Mouse (Mus musculus) neural tube, embryonic 14.5 days (tissue): ENCODE data around the gene Nav2. TPM values are rescaled to one million over a fixed set of nuclear protein-coding genes. Genes with fewer than 3 reads are reported as not detected.

Source experiments
- ATAC-seq: fragments of 200-750 bp; cut with Nextera tagmentation; 2 replicates; pipeline ENCODE4 v1.8.0; 2017; ENCODE audit warnings: low read depth, mild to moderate bottlenecking, moderate TSS enrichment, moderate library complexity
- H3K27ac ChIP-seq: fragments of 300-500 bp; sonication (generic); 2 replicates; pipeline ENCODE4 v1.5.1; 2014; ENCODE audit warnings: low read depth, mild to moderate bottlenecking, control low read depth, low read length, moderate library complexity, mixed read lengths
- H3K27me3 ChIP-seq: fragments of 300-500 bp; sonication (generic); 2 replicates; pipeline ENCODE4 v1.6.1; 2014; ENCODE audit warnings: low read length; ENCODE audit not compliant: control insufficient read depth, insufficient read depth
- H3K36me3 ChIP-seq: fragments of 300-500 bp; sonication (generic); 2 replicates; pipeline ENCODE4 v1.6.1; 2014; ENCODE audit warnings: low read length, mixed read lengths; ENCODE audit not compliant: control insufficient read depth, insufficient read depth
- H3K4me1 ChIP-seq: fragments of 300-500 bp; sonication (generic); 2 replicates; pipeline ENCODE4 v1.6.1; 2014; ENCODE audit warnings: low read length; ENCODE audit not compliant: control insufficient read depth, insufficient read depth
- H3K4me2 ChIP-seq: fragments of 300-500 bp; sonication (generic); 2 replicates; pipeline ENCODE4 v1.6.1; 2014; ENCODE audit warnings: mild to moderate bottlenecking, low read depth, low read length, control low read depth
- H3K4me3 ChIP-seq: fragments of 300-500 bp; sonication (generic); 2 replicates; pipeline ENCODE4 v1.5.1; 2014; ENCODE audit warnings: low read depth, low read length, control low read depth, mixed read lengths
- H3K9ac ChIP-seq: fragments of 300-500 bp; sonication (generic); replicated peaks from 2 replicates; pipeline ENCODE4 v1.6.1; 2014; ENCODE audit warnings: low read depth, mild to moderate bottlenecking, control low read depth, low read length, mixed read lengths
- H3K9me3 ChIP-seq: fragments of 300-500 bp; sonication (generic); 2 replicates; pipeline ENCODE4 v1.6.1; 2016; ENCODE audit warnings: low read length; ENCODE audit not compliant: control insufficient read depth
- WGBS: fragments of 180-500 bp; shearing (Covaris S2); extraction: QIAGEN DNeasy Blood & Tissue Kit; methylation state at CpG from one replicate; pipeline ENCODE4 v1.1.7; 2014; 5-methylcytosine and 5-hydroxymethylcytosine counted together
- polyA plus RNA-seq: library from polyadenylated mRNA; unstranded; fragments of >200 nt; fragmentation: Nextera tagmentation; extraction: Ambion mirVana; gene quantifications from 2 replicates; pipeline ENCODE4 v1.2.1, GENCODE M21; 2014

Gene Nav2
- polyA plus RNA-seq, 1 experiment from 2014 or later = 36.5 TPM

GRCm38 (mm10) chr7:48914630-48915506, 6.4 kb downstream of the Nav2 start:
- no peaks in the 10 kb centered on the region for H3K27me3 ChIP-seq
- H3K4me3 ChIP-seq = no peak overlapping the region
- H3K9ac ChIP-seq = no peak overlapping the region
- peak; percentile 21; the same call in 1 of the 2 replicates for ATAC-seq
- no peak overlapping the region for H3K4me2 ChIP-seq
- no peaks in the 10 kb centered on the region for H3K36me3 ChIP-seq
- no peaks in the 10 kb centered on the region for H3K9me3 ChIP-seq
- peak overlapping the region; percentile 6; the same call in 1 of the 2 replicates for H3K27ac ChIP-seq
- WGBS = 44% methylated on average over 12 of the region's 12 CpGs
- H3K4me1 ChIP-seq = peaks cover 15% of the 10 kb centered on the region; the same call in 1 of the 2 replicates

- H3K9ac ChIP-seq = no peak overlapping the region
- no peak overlapping the region for H3K4me3 ChIP-seq
- no peaks in the 10 kb centered on the region for H3K9me3 ChIP-seq
- no peak overlapping the region for H3K27ac ChIP-seq
- H3K4me1 ChIP-seq = peaks cover 15% of the 10 kb centered on the region; the same call in 1 of the 2 replicates
- no peaks in the 10 kb centered on the region for H3K27me3 ChIP-seq
- 31% methylated on average over 5 of the region's 5 CpGs for WGBS
- no peaks in the 10 kb centered on the region for H3K36me3 ChIP-seq
- no peak overlapping the region for H3K4me2 ChIP-seq
- no peak for ATAC-seq
Observed at GRCm38 (mm10) chr7:48917463-48917862, 8.9 kb downstream of the Nav2 start.

GRCm38 (mm10) chr7:48917988-48918387, 9.5 kb downstream of the Nav2 start:
- WGBS = 19% methylated on average over 5 of the region's 5 CpGs
- H3K27ac ChIP-seq = no peak overlapping the region

DNA sequence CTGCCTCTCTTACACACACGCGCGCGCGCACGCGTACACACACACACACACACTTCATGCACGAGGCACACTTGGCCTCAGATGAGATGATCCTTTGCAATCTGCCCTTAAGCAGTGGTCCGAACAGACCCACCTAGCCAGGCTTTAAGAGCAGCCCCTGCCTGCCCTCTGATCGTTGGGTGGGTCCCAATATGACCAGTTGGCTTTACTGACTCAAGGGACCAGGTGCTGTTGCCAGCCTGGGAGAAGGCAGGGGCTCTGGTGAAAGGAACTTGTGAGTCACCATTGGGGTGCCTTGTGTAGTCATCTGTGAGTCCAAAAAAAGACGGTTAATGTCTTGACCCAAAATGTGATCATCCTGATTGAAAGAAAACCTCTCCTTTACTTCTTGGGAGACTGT, 9.9 kb downstream of the Nav2 start:
- Histone ChIP-seq H3K36me3 (no peaks in the 10 kb centered on the region), H3K4me2 (no peak overlapping the region), H3K4me1 (peaks cover 15% of the 10 kb centered on the region; the same call in 1 of the 2 replicates), H3K27ac (no peak overlapping the region), H3K9ac (no peak overlapping the region), H3K9me3 (no peaks in the 10 kb centered on the region), H3K4me3 (no peak overlapping the region), H3K27me3 (no peaks in the 10 kb centered on the region)
- ATAC-seq = no peak
- WGBS = 31% methylated on average over 11 of the region's 11 CpGs

More at GRCm38 (mm10) chr7:48917988-48918387, 9.5 kb downstream of the Nav2 start:
- H3K36me3 ChIP-seq = no peaks in the 10 kb centered on the region
- H3K9me3 ChIP-seq = no peaks in the 10 kb centered on the region
- H3K9ac ChIP-seq = no peak overlapping the region
- H3K4me1 ChIP-seq = peaks cover 15% of the 10 kb centered on the region; the same call in 1 of the 2 replicates
- no peak for ATAC-seq
- H3K4me2 ChIP-seq = no peak overlapping the region
- H3K4me3 ChIP-seq = no peak overlapping the region
- no peaks in the 10 kb centered on the region for H3K27me3 ChIP-seq

DNA sequence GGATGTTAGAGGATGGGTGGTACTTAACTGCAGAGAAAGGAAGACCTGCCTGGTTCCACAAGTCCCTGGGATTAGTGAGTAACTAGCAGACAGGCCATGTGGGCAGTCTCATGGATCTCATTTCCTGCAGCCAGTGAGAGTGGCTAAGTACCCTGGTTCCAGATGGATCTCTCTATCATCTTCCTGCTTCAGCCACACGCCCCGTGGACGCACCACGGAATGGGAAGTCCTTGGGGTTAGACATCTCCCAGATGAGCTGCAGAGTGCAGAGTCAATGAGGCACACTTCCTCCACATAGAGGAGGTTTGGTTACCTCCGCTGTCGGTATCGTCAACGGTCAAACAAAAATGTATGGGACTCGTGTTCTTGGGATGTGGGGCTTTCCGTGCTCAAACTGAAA, 15.1 kb downstream of the Nav2 start:
- Histone ChIP-seq H3K4me1 (no peaks in the 10 kb centered on the region), H3K27me3 (no peaks in the 10 kb centered on the region), H3K36me3 (no peaks in the 10 kb centered on the region), H3K9ac (no peak overlapping the region), H3K9me3 (no peaks in the 10 kb centered on the region), H3K4me3 (no peak overlapping the region), H3K4me2 (no peak overlapping the region), H3K27ac (no peak overlapping the region)
- ATAC-seq = no peak
- WGBS = 73% methylated on average over 10 of the region's 10 CpGs

DNA sequence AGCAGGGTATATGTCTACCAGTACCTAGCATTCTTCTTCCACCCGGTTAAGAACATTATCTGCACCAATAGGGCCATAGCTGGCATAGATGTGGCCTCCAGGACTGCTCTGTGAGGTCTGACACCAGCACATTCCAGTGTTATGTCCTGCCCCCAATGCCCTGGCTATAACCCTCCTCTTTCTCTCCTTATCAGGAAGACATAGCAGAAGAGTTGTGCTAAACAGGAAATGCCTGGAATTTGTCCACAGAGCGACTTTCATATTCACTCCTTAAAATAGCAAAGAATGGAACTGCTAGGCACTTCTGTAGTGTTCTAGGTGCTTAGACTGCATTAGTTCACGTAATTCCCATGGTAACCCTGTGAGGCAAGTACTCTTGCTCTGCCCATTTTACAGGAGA, 16.7 kb downstream of the Nav2 start:
- ATAC-seq = no peak
- H3K27ac ChIP-seq = no peak overlapping the region
- H3K27me3 ChIP-seq = no peaks in the 10 kb centered on the region
- 85% methylated on average over 3 of the region's 3 CpGs for WGBS
- H3K9me3 ChIP-seq = no peaks in the 10 kb centered on the region
- H3K9ac ChIP-seq = no peak overlapping the region
- H3K4me1 ChIP-seq = no peaks in the 10 kb centered on the region
- no peak overlapping the region for H3K4me3 ChIP-seq
- H3K36me3 ChIP-seq = no peaks in the 10 kb centered on the region
- no peak overlapping the region for H3K4me2 ChIP-seq

- Histone ChIP-seq H3K4me3 (no peak overlapping the region), H3K36me3 (no peaks in the 10 kb centered on the region), H3K27me3 (no peaks in the 10 kb centered on the region), H3K9me3 (no peaks in the 10 kb centered on the region), H3K27ac (no peak overlapping the region), H3K9ac (no peak overlapping the region), H3K4me2 (no peak overlapping the region), H3K4me1 (0 out of 2 replicates have a peak, but pooled peaks cover 2% of the 10 kb centered on the region)
- ATAC-seq = 0 out of 2 replicates have a peak, but pooled peaks have one; percentile 50
- 24% methylated on average over 3 of the region's 3 CpGs for WGBS
Observed at GRCm38 (mm10) chr7:48928364-48928763, 19.8 kb downstream of the Nav2 start.

DNA sequence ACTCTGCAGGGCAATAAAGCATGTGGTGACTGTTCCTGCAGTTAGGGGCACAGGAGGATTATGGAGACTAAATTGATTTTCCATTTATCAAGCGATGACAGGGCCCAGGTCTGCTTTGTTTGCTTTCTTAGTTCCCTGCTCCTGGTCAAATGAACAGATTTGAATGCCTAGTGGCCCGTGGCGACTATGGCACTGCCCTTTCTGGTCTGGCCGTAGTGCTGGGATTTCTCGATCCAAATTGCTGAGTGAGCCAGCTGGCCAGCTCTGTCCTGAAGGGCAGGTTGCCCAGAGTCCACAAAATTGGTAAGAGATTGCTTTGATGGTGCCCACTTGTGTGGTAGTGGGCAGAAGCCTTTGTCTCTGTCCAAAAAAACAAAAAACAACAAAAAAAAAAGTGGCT, 21.9 kb downstream of the Nav2 start:
- peak; percentile 42; the same call in 1 of the 2 replicates for ATAC-seq
- no peak overlapping the region for H3K9ac ChIP-seq
- H3K4me1 ChIP-seq = 0 out of 2 replicates have a peak, but pooled peaks cover 2% of the 10 kb centered on the region
- 24% methylated on average over 5 of the region's 5 CpGs for WGBS
- H3K9me3 ChIP-seq = no peaks in the 10 kb centered on the region
- H3K27me3 ChIP-seq = no peaks in the 10 kb centered on the region
- no peak overlapping the region for H3K27ac ChIP-seq
- H3K4me3 ChIP-seq = no peak overlapping the region
- no peak overlapping the region for H3K4me2 ChIP-seq
- no peaks in the 10 kb centered on the region for H3K36me3 ChIP-seq

DNA sequence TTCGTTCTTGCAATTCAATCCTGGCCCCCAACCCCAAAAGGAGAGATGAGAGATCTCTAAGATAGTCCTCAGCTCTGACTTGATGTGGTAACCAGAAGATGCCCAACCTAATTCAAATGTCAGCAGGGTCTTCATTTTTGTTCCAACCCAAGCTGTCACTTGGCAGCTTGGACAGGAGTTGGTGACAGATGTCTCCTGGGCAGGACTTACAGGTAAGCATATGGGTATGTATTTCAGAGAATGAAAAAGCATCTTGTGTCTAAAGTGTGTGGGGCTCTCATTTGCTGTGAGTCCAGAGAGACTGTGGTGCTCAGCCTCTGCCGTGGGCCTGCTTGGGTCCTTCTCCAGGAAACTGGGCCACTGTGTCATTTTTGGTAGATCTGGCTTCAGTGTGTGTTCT, 23.6 kb downstream of the Nav2 start:
- Histone ChIP-seq H3K36me3 (no peaks in the 10 kb centered on the region), H3K9me3 (no peaks in the 10 kb centered on the region), H3K27me3 (no peaks in the 10 kb centered on the region), H3K4me3 (no peak overlapping the region), H3K9ac (no peak overlapping the region), H3K4me1 (0 out of 2 replicates have a peak, but pooled peaks cover 2% of the 10 kb centered on the region), H3K4me2 (no peak overlapping the region), H3K27ac (no peak overlapping the region)
- ATAC-seq = no peak
- WGBS = 87% methylated on average over 2 of the region's 2 CpGs
